Mouse (Mus musculus): ENCODE measurements around the gene Pja2.

- no peak for TF ChIP-seq POLR2A (IDR thresholded peaks at IDR 0.05; ENCODE audit: low read depth, low read length)
- TF ChIP-seq CTCF (IDR thresholded peaks at IDR 0.05; ENCODE audit: borderline replicate concordance, insufficient read depth, low read length): no peak
These were observed 99.6 kb downstream of the Pja2 start for GRCm38 (mm10) chr17:64232134-64232533.

Measured in embryonic fibroblast, embryonic 13.5 days (primary cell).